Mouse (Mus musculus) CH12.LX (cell line): ENCODE measurements around the gene Lamp2.

Source experiments
- CHD1 ChIP-seq: IDR thresholded peaks from 2 replicates; pipeline ENCODE4 v1.6.1; 2012; ENCODE audit warnings: low read depth, low read length, improper control_type of control experiment, inconsistent platforms
- CTCF ChIP-seq, 2 experiments: IDR thresholded peaks in 1 of 2; conservative IDR thresholded peaks in 1 of 2; 2 replicates each; pipeline ENCODE4 v1.5.1; 2011 to 2012; ENCODE audit warnings: low read depth in 2 of 2, low read length in 2 of 2, improper control_type of control experiment in 1 of 2, inconsistent platforms in 1 of 2, mild to moderate bottlenecking in 1 of 2, moderate library complexity in 1 of 2
- E2F4 ChIP-seq: IDR thresholded peaks from 2 replicates; pipeline ENCODE4 v1.6.1; 2011; ENCODE audit warnings: low read depth, low read length, improper control_type of control experiment; ENCODE audit not compliant: insufficient replicate concordance
- EP300 ChIP-seq: IDR thresholded peaks from 2 replicates; pipeline ENCODE4 v1.6.1; 2011; ENCODE audit warnings: low read length, improper control_type of control experiment
- ETS1 ChIP-seq: conservative IDR thresholded peaks from 2 replicates; pipeline ENCODE4 v1.6.1; 2012; ENCODE audit warnings: low read depth, mild to moderate bottlenecking, inconsistent platforms, low read length, improper control_type of control experiment, moderate library complexity
- MAFK ChIP-seq: IDR thresholded peaks from 2 replicates; pipeline ENCODE4 v1.6.1; 2011; ENCODE audit warnings: low read length, improper control_type of control experiment; ENCODE audit not compliant: insufficient replicate concordance
- MAX ChIP-seq: IDR thresholded peaks from 2 replicates; pipeline ENCODE4 v1.6.1; 2011; ENCODE audit warnings: low read length, improper control_type of control experiment
- POLR2A ChIP-seq: IDR thresholded peaks from 2 replicates; pipeline ENCODE4 v1.6.1; 2011; ENCODE audit warnings: low read depth, mild to moderate bottlenecking, improper control_type of control experiment, low read length
- UBTF ChIP-seq: IDR thresholded peaks from 2 replicates; pipeline ENCODE4 v1.6.1; 2012; ENCODE audit warnings: low read depth, mild to moderate bottlenecking, inconsistent platforms, low read length, improper control_type of control experiment, moderate library complexity
- ZC3H11A ChIP-seq: IDR thresholded peaks from 2 replicates; pipeline ENCODE4 v1.6.1; 2012; ENCODE audit warnings: low read depth, mild to moderate bottlenecking, inconsistent platforms, low read length, improper control_type of control experiment
- ZKSCAN1 ChIP-seq: IDR thresholded peaks from 2 replicates; pipeline ENCODE4 v1.6.1; 2012; ENCODE audit warnings: low read depth, inconsistent platforms, low read length, improper control_type of control experiment, borderline replicate concordance
- ZMIZ1 ChIP-seq: IDR thresholded peaks from 2 replicates; pipeline ENCODE4 v1.6.1; 2012; ENCODE audit warnings: low read depth, mild to moderate bottlenecking, inconsistent platforms, low read length, improper control_type of control experiment
- ZNF384 ChIP-seq: IDR thresholded peaks from 2 replicates; pipeline ENCODE4 v1.6.1; 2012; ENCODE audit warnings: low read depth, low read length, improper control_type of control experiment, inconsistent platforms

DNA sequence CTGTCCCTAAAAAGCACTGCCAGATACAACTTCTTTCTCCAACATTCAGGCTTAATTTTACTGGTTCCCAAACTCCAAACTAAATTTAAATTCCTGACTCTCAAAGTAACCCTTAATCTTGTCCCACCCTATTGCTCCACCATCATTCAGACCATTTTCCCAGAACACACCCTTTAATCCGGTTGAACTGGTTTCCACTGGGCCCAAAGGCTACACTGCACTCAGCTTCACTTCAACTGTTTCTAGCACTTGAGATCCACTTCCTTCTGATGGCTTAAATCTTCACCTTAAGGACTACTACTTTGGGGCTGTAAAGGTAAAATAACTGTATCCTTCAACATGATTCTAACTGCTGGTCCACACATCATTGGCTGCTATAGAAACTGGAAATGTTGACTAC lies 10.5 kb downstream of the Lamp2 start:
- TF ChIP-seq ZMIZ1 (no peak), CTCF (conservative IDR thresholded peaks at IDR 0.05 in 1 of 2, IDR thresholded peaks at IDR 0.05 in 1 of 2; ENCODE audit: low read depth in 2 of 2, low read length in 2 of 2) (no peak), MAFK (no peak), EP300 (no peak), ZNF384 (no peak), POLR2A (no peak), ZKSCAN1 (no peak), ETS1 (no peak), CHD1 (no peak), ZC3H11A (no peak), E2F4 (no peak), MAX (no peak), UBTF (no peak)
